Mouse (Mus musculus): ENCODE measurements around the gene Olfr1020.

Gene Olfr1020

DNA sequence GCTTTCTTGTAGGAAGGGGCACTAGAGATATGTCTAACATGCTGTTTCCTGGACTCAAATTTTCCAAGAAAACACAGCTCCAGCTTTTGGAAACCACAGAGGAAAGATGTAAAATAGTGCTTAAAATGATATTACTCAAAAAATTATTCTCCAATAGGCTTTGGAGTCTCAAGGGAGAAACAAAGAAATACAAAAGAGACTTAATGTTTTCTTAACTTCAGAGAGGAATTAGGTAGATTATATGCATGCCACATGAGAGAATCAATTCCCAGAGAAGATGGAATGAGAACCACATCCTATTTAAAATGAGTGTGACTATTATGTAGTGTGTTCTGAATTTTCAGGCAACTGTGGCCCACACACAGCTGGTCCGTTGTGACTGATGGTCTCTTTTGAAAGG is at the start of gene Olfr1020:
TSS of gene Olfr1020 (plus strand) at position 301 of the 400 bp plus-strand sequence.
- in situ Hi-C loops (cut with MboI), result no loop called here

DNA sequence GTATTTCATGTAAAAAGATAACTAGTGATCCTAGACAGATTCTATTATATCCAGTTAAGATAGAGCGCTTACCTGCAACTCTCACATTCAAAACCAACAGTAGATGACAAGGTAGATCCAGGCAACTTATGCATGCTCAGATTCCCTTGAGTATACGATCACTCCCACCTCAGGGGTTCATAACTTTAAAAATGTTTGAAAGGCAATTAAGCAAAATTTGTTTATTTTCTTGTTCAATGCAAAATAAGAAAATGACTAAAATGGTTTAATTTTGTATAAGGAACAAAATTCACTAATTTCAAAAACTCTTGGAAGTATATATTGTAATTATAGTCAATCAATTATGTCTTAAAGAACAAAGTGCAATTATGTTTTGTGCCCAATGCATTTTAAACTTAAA is 44.4 kb upstream of the Olfr1020 start, which contains the start of gene Olfr1016:
TSS of gene Olfr1016 (minus strand) at position 101 of the 400 bp plus-strand sequence.
- in situ Hi-C loops (cut with MboI), result no loop called here

DNA sequence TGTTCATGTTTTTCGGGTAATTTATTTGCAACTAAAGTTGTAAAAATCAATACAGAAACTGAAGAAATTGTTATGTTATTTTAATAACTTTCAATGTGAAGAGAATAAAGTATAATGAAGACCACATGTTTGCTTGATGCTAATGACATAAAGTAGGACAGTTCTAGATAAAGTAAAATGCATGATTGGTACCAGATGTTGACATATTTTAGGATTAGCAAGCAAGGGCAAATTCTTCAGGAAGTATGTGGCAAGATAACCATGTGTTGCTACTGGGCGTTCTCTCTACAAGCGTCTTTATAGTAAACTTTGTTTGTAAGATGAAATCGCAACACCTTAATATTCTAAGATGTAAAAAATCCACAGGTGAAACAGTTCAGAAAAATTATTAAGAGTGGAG is 42.3 kb upstream of the Olfr1020 start:
- in situ Hi-C loops (cut with MboI), result no loop called here

DNA sequence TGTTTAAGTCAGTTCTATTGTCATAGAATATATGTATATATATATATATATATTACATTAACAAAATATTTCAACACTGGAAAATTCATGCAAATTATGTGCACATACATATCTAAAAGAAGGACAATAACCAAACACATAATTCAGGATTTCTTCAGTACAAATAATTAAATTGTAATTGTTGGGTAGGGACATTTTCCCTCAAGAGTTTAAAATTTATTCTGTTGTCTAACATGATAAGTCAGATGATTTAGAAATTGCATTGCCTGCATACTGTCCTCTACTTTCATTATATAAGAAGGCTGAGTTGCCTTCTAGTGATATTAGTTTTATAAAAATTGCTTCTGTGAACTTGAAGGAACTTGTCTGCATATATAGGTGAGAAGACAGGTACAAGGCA is 28.7 kb upstream of the Olfr1020 start, which contains the start of gene Olfr1018:
TSS of gene Olfr1018 (plus strand) at position 301 of the 400 bp plus-strand sequence.
- in situ Hi-C loops (cut with MboI), result no loop called here

DNA sequence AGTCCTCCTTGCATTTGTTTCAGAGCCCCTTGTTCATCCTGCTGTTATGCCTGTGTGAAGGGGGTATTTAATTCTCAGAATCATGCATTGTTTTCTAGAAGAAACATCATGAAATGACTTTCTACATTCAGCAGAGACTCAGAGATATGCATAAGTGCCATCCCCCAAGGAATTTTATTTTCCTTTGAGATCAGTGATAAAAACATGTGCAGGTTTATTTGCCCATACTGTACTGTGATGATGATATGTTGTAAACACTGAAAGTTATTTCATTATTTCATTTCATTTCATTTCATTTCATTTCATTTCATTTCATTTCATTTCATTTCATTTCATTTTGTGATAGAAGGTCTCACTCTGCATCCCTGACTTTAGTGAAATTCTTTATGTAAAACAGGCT is 1.4 kb upstream of the Olfr1020 start, which contains the start of gene Olfr1019:
TSS of gene Olfr1019 (minus strand) at position 101 of the 400 bp plus-strand sequence.
- in situ Hi-C loops (cut with MboI), result no loop called here

DNA sequence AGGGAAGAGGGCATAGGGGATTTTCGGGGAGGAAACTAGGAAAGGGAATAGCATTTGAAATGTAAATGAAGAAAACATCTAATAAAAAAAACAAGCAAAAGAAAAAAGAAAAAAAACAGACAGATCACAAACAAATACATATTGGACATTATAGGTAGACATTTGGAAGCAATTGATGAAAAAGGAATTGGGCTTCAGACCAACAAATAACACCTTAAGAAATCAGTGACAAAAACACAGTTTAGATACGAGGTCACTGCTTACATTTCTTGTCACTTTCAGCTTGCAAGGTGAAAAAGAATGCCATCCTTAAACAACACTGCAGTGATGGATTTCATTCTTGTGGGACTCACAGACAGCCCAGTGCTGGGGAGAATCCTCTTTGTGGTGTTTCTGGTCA is 21.5 kb downstream of the Olfr1020 start, which contains the start of gene Olfr1022:
TSS of gene Olfr1022 (plus strand) at position 301 of the 400 bp plus-strand sequence.
- in situ Hi-C loops (cut with MboI), result no loop called here

DNA sequence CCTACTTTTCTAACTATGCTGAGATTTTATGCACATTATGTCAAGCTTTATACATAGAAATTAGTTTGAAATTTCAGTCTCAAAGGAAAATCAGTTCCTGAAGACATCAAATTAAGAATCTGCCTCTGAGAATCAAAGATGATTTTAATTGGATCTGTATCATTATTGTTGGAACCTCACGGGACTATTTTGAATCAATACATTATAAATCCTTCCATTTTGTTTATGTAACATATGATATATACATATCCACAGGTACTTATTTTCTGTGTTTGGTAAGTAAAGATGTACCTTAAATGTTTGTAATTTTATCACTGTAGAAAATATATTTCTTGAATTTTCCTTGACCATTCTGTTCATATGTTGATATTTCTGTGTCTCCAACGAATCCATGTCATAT is 38.5 kb downstream of the Olfr1020 start, which contains the start of gene Olfr1023:
TSS of gene Olfr1023 (plus strand) at position 301 of the 400 bp plus-strand sequence.
- in situ Hi-C loops (cut with MboI), result no loop called here
